Mouse (Mus musculus) forebrain, postnatal 0 days (tissue): Measurements from ENCODE around the gene Dot1l. TPM values are rescaled to one million over a fixed set of nuclear protein-coding genes. Genes with fewer than 3 reads are reported as not detected.

Source experiments
- ATAC-seq: fragments of 200-750 bp; cut with Nextera tagmentation; 2 replicates; pipeline ENCODE4 v1.8.0; 2017; ENCODE audit warnings: mild to moderate bottlenecking, moderate library complexity
- DNase-seq: peaks from one replicate; pipeline ENCODE4 v3.0.0-alpha.2; 2015
- H3K27ac ChIP-seq: fragments of 300-500 bp; sonication (generic); 2 replicates; pipeline ENCODE4 v1.5.1; 2014; ENCODE audit warnings: low read depth, mild to moderate bottlenecking, antibody characterized with exemption, low read length, moderate library complexity, mixed read lengths
- H3K27me3 ChIP-seq: fragments of 300-500 bp; sonication (generic); 2 replicates; pipeline ENCODE4 v1.6.1; 2014; ENCODE audit warnings: mild to moderate bottlenecking, low read length, mixed read lengths; ENCODE audit not compliant: insufficient read depth
- H3K36me3 ChIP-seq: fragments of 300-500 bp; sonication (generic); 2 replicates; pipeline ENCODE4 v1.6.1; 2014; ENCODE audit warnings: mild to moderate bottlenecking, moderate library complexity; ENCODE audit not compliant: insufficient read depth
- H3K4me1 ChIP-seq: fragments of 300-500 bp; sonication (generic); 2 replicates; pipeline ENCODE4 v1.6.1; 2014; ENCODE audit warnings: antibody characterized with exemption; ENCODE audit not compliant: insufficient read depth
- H3K4me2 ChIP-seq: fragments of 300-500 bp; sonication (generic); 2 replicates; pipeline ENCODE4 v1.6.1; 2014; ENCODE audit warnings: low read depth, mild to moderate bottlenecking, moderate library complexity
- H3K4me3 ChIP-seq: fragments of 300-500 bp; sonication (generic); 2 replicates; pipeline ENCODE4 v1.5.1; 2014; ENCODE audit warnings: low read depth, low read length, mixed read lengths
- H3K9ac ChIP-seq: fragments of 300-500 bp; sonication (generic); 2 replicates; pipeline ENCODE4 v1.6.1; 2014; ENCODE audit warnings: mild to moderate bottlenecking
- H3K9me3 ChIP-seq: fragments of 300-500 bp; sonication (generic); 2 replicates; pipeline ENCODE4 v1.6.1; 2016; ENCODE audit warnings: low read length
- CTCF ChIP-seq: sonication (generic); IDR thresholded peaks from 2 replicates; pipeline ENCODE4 v1.5.1; 2016; ENCODE audit warnings: antibody characterized with exemption, control low read depth, low read depth
- WGBS: fragments of 180-500 bp; shearing (Covaris S2); extraction: QIAGEN DNeasy Blood & Tissue Kit; methylation state at CpG from one replicate; pipeline ENCODE4 v1.1.7; 2014; 5-methylcytosine and 5-hydroxymethylcytosine counted together
- polyA plus RNA-seq: library from polyadenylated mRNA; unstranded; fragments of >200 nt; fragmentation: Nextera tagmentation; extraction: Ambion mirVana; gene quantifications from 2 replicates; pipeline ENCODE4 v1.2.1, GENCODE M21; 2015
- total RNA-seq: library from RNA; depleted of rRNA; stranded (reverse); fragments of >200 nt; gene quantifications from 2 replicates; pipeline ENCODE4 v1.2.3, GENCODE M21; 2014

The Dot1l gene
- total and polyA plus RNA-seq, 2 experiments from 2014 or later = 8.5 to 15.9 TPM

- H3K4me1 ChIP-seq = peaks cover 11% of the 10 kb centered on the region
- no peak overlapping the region for H3K4me3 ChIP-seq
- 76% methylated on average over 5 of the region's 5 CpGs for WGBS
- DNase-seq (no peak), ATAC-seq (no peak)
- TF ChIP-seq CTCF = no peak
- H3K4me2 ChIP-seq = no peak overlapping the region
- H3K9me3 ChIP-seq = no peaks in the 10 kb centered on the region
- H3K9ac ChIP-seq = no peak overlapping the region
- no peak overlapping the region for H3K27ac ChIP-seq
- H3K36me3 ChIP-seq = peaks cover 42% of the 10 kb centered on the region
- peaks cover 6% of the 10 kb centered on the region for H3K27me3 ChIP-seq
These were observed 50.3 kb downstream of the Dot1l start for GRCm38 (mm10) chr10:80805322-80805721.

GRCm38 (mm10) chr10:80805925-80806324, 50.9 kb downstream of the Dot1l start:
- Histone ChIP-seq H3K9me3 (no peaks in the 10 kb centered on the region), H3K4me2 (peak overlapping the region; percentile 95; the same call in 1 of the 2 replicates), H3K36me3 (peaks cover 42% of the 10 kb centered on the region), H3K9ac (no peak overlapping the region), H3K27me3 (peaks cover 10% of the 10 kb centered on the region), H3K4me3 (no peak overlapping the region), H3K27ac (no peak overlapping the region), H3K4me1 (peaks cover 11% of the 10 kb centered on the region)
- 4% methylated on average over 3 of the region's 3 CpGs for WGBS
- ATAC-seq (peak; percentile 30; the same call in 1 of the 2 replicates), DNase-seq (peak; percentile 68)
- peak; percentile 75 for TF ChIP-seq CTCF

- DNase-seq = peak; percentile 11
- peak overlapping the region; percentile 75 for H3K9ac ChIP-seq
- H3K36me3 ChIP-seq = peaks cover 40% of the 10 kb centered on the region
- H3K9me3 ChIP-seq = no peaks in the 10 kb centered on the region
- H3K4me2 ChIP-seq = peak overlapping the region; percentile 95
- 43% methylated on average over 34 of the region's 34 CpGs for WGBS
- peaks cover 11% of the 10 kb centered on the region for H3K4me1 ChIP-seq
- H3K4me3 ChIP-seq = peak overlapping the region; percentile 50
- peak overlapping the region; percentile 86 for H3K27ac ChIP-seq
- TF ChIP-seq CTCF = no peak
- no peak for ATAC-seq
- H3K27me3 ChIP-seq = peaks cover 10% of the 10 kb centered on the region
These were observed 51.5 kb downstream of the Dot1l start for GRCm38 (mm10) chr10:80806341-80807056.

- peaks cover 10% of the 10 kb centered on the region for H3K27me3 ChIP-seq
- H3K36me3 ChIP-seq = peaks cover 33% of the 10 kb centered on the region
- peak overlapping the region; percentile 50 for H3K4me3 ChIP-seq
- peak overlapping the region; percentile 75 for H3K9ac ChIP-seq
- H3K4me2 ChIP-seq = peak overlapping the region; percentile 95
- ATAC-seq (peak; percentile 86), DNase-seq (peak; percentile 90)
- 4% methylated on average over 56 of the region's 58 CpGs for WGBS
- H3K4me1 ChIP-seq = peaks cover 11% of the 10 kb centered on the region
- peak overlapping the region; percentile 86 for H3K27ac ChIP-seq
- 0 out of 2 replicates have a peak, but pooled peaks have one; percentile 0 for TF ChIP-seq CTCF
- H3K9me3 ChIP-seq = no peaks in the 10 kb centered on the region
These were observed 52.1 kb downstream of the Dot1l start for GRCm38 (mm10) chr10:80807057-80807627.

GRCm38 (mm10) chr10:80808099-80808984, 53.3 kb downstream of the Dot1l start:
- TF ChIP-seq CTCF = no peak
- Histone ChIP-seq H3K36me3 (peaks cover 21% of the 10 kb centered on the region), H3K9ac (no peak overlapping the region), H3K9me3 (no peaks in the 10 kb centered on the region), H3K4me2 (peak overlapping the region; percentile 25; the same call in 1 of the 2 replicates), H3K27me3 (peaks cover 10% of the 10 kb centered on the region), H3K27ac (no peak overlapping the region), H3K4me3 (no peak overlapping the region), H3K4me1 (peaks cover 11% of the 10 kb centered on the region)
- ATAC-seq = no peak
- DNase-seq = no peak
- 18% methylated on average over 40 of the region's 40 CpGs for WGBS

- DNase-seq (peak; percentile 17), ATAC-seq (no peak)
- Histone ChIP-seq H3K9me3 (no peaks in the 10 kb centered on the region), H3K4me2 (0 out of 2 replicates have a peak overlapping the region, but pooled peaks have one; percentile 25), H3K36me3 (peaks cover 14% of the 10 kb centered on the region), H3K27me3 (peaks cover 10% of the 10 kb centered on the region), H3K4me3 (no peak overlapping the region), H3K27ac (no peak overlapping the region), H3K9ac (no peak overlapping the region), H3K4me1 (peaks cover 11% of the 10 kb centered on the region)
- no peak for TF ChIP-seq CTCF
- 15% methylated on average over 17 of the region's 18 CpGs for WGBS
These were observed 54.1 kb downstream of the Dot1l start for GRCm38 (mm10) chr10:80808985-80809632.
